Mouse (Mus musculus): ENCODE measurements at regions not wholly inside any gene's neighbourhood (a gene's known extent, or its start where the extent isn't known, plus 50 kb on each side); places are given as distances from the start of the nearest gene placed in this dataset.

- Histone ChIP-seq H3K9ac (no peak overlapping the region), H3K27ac (peak overlapping the region; percentile 20)
- no peak for ATAC-seq (replicated peaks; ENCODE audit: insufficient number of reproducible peaks, insufficient read depth, low FRiP score, low read depth)
These were observed 338.4 kb downstream of the Rnd3 start for GRCm38 (mm10) chr2:50810336-50811066.

GRCm38 (mm10) chr2:50809823-50810222, 339.1 kb downstream of the Rnd3 start:
- ATAC-seq (replicated peaks; ENCODE audit: insufficient number of reproducible peaks, insufficient read depth, low FRiP score, low read depth): no peak
- Histone ChIP-seq H3K4me1 (replicated peaks) (peaks cover 8% of the 10 kb centered on the region; the same call in 1 of the 2 replicates), H3K9me3 (replicated peaks) (no peaks in the 10 kb centered on the region), H3K27me3 (no peaks in the 10 kb centered on the region), H3K27ac (no peak overlapping the region), H3K9ac (no peak overlapping the region), H3K4me3 (no peak overlapping the region), H3K36me3 (no peaks in the 10 kb centered on the region), H3K4me2 (no peak overlapping the region)
- 60% methylated on average over 3 of the region's 3 CpGs for WGBS

More at GRCm38 (mm10) chr2:50810336-50811066, 338.4 kb downstream of the Rnd3 start:
- 16% methylated on average over 5 of the region's 5 CpGs for WGBS
- Histone ChIP-seq H3K4me3 (no peak overlapping the region), H3K4me2 (peak overlapping the region; percentile 26), H3K9me3 (replicated peaks) (no peaks in the 10 kb centered on the region), H3K27me3 (no peaks in the 10 kb centered on the region), H3K4me1 (replicated peaks) (peaks cover 8% of the 10 kb centered on the region; the same call in 1 of the 2 replicates), H3K36me3 (no peaks in the 10 kb centered on the region)

- no peaks in the 10 kb centered on the region for H3K27me3 ChIP-seq
- WGBS: 79% methylated on average over 6 of the region's 6 CpGs
- H3K4me1 ChIP-seq (replicated peaks): peaks cover 6% of the 10 kb centered on the region; the same call in 1 of the 2 replicates
- ATAC-seq (replicated peaks; ENCODE audit: insufficient number of reproducible peaks, insufficient read depth, low FRiP score, low read depth): no peak
- H3K4me2 ChIP-seq: no peak overlapping the region
- no peaks in the 10 kb centered on the region for H3K36me3 ChIP-seq
- H3K9me3 ChIP-seq (replicated peaks): no peaks in the 10 kb centered on the region
- H3K27ac ChIP-seq: no peak overlapping the region
- H3K9ac ChIP-seq: no peak overlapping the region
- H3K4me3 ChIP-seq: no peak overlapping the region
These were observed 341.6 kb downstream of the Rnd3 start for GRCm38 (mm10) chr2:50807162-50807960.

- H3K4me2 ChIP-seq: no peak overlapping the region
- no peaks in the 10 kb centered on the region for H3K36me3 ChIP-seq
- H3K9ac ChIP-seq: no peak overlapping the region
- H3K4me3 ChIP-seq: no peak overlapping the region
- H3K27me3 ChIP-seq: no peaks in the 10 kb centered on the region
- H3K4me1 ChIP-seq (replicated peaks): peaks cover 4% of the 10 kb centered on the region; the same call in 1 of the 2 replicates
- no peaks in the 10 kb centered on the region for H3K9me3 ChIP-seq (replicated peaks)
- WGBS: 71% methylated on average over 3 of the region's 3 CpGs
- no peak overlapping the region for H3K27ac ChIP-seq
- ATAC-seq (replicated peaks; ENCODE audit: insufficient number of reproducible peaks, insufficient read depth, low FRiP score, low read depth): no peak
These were observed 343.3 kb downstream of the Rnd3 start for GRCm38 (mm10) chr2:50805645-50806044.

GRCm38 (mm10) chr2:50796087-50796486, 352.8 kb downstream of the Rnd3 start:
- WGBS: 79% methylated on average over 3 of the region's 3 CpGs
- ATAC-seq (replicated peaks; ENCODE audit: insufficient number of reproducible peaks, insufficient read depth, low FRiP score, low read depth): no peak
- H3K9ac ChIP-seq: no peak overlapping the region
- no peaks in the 10 kb centered on the region for H3K9me3 ChIP-seq (replicated peaks)
- H3K4me1 ChIP-seq (replicated peaks): no peaks in the 10 kb centered on the region
- H3K36me3 ChIP-seq: no peaks in the 10 kb centered on the region
- no peak overlapping the region for H3K4me2 ChIP-seq
- no peak overlapping the region for H3K27ac ChIP-seq
- H3K4me3 ChIP-seq: no peak overlapping the region
- H3K27me3 ChIP-seq: no peaks in the 10 kb centered on the region

GRCm38 (mm10) chr2:50793616-50794015, 355.3 kb downstream of the Rnd3 start:
- H3K27ac ChIP-seq: no peak overlapping the region
- H3K27me3 ChIP-seq: no peaks in the 10 kb centered on the region
- no peaks in the 10 kb centered on the region for H3K4me1 ChIP-seq (replicated peaks)
- WGBS: 69% methylated on average over 2 of the region's 2 CpGs
- H3K4me3 ChIP-seq: no peak overlapping the region
- H3K9ac ChIP-seq: no peak overlapping the region
- H3K9me3 ChIP-seq (replicated peaks): no peaks in the 10 kb centered on the region
- no peaks in the 10 kb centered on the region for H3K36me3 ChIP-seq
- no peak overlapping the region for H3K4me2 ChIP-seq
- no peak for ATAC-seq (replicated peaks; ENCODE audit: insufficient number of reproducible peaks, insufficient read depth, low FRiP score, low read depth)

GRCm38 (mm10) chr2:50793067-50793466, 355.8 kb downstream of the Rnd3 start:
- no peak overlapping the region for H3K9ac ChIP-seq
- no peaks in the 10 kb centered on the region for H3K9me3 ChIP-seq (replicated peaks)
- no peaks in the 10 kb centered on the region for H3K4me1 ChIP-seq (replicated peaks)
- no peaks in the 10 kb centered on the region for H3K36me3 ChIP-seq
- no peak overlapping the region for H3K4me3 ChIP-seq
- no peaks in the 10 kb centered on the region for H3K27me3 ChIP-seq
- ATAC-seq (replicated peaks; ENCODE audit: insufficient number of reproducible peaks, insufficient read depth, low FRiP score, low read depth): no peak
- no peak overlapping the region for H3K4me2 ChIP-seq
- no peak overlapping the region for H3K27ac ChIP-seq
- WGBS: 86% methylated on average over 1 of the region's 1 CpGs

GRCm38 (mm10) chr2:50789051-50789651, 359.8 kb downstream of the Rnd3 start:
- Histone ChIP-seq H3K4me1 (replicated peaks) (no peaks in the 10 kb centered on the region), H3K9ac (no peak overlapping the region), H3K9me3 (replicated peaks) (no peaks in the 10 kb centered on the region), H3K36me3 (no peaks in the 10 kb centered on the region), H3K27me3 (no peaks in the 10 kb centered on the region), H3K4me3 (no peak overlapping the region), H3K4me2 (no peak overlapping the region), H3K27ac (no peak overlapping the region)
- 61% methylated on average over 4 of the region's 4 CpGs for WGBS
- ATAC-seq (replicated peaks; ENCODE audit: insufficient number of reproducible peaks, insufficient read depth, low FRiP score, low read depth): no peak

GRCm38 (mm10) chr2:50772101-50772500, 376.8 kb downstream of the Rnd3 start:
- no peaks in the 10 kb centered on the region for H3K9me3 ChIP-seq (replicated peaks)
- no peak for ATAC-seq (replicated peaks; ENCODE audit: insufficient number of reproducible peaks, insufficient read depth, low FRiP score, low read depth)
- H3K4me3 ChIP-seq: no peak overlapping the region
- no peak overlapping the region for H3K27ac ChIP-seq
- no peak overlapping the region for H3K9ac ChIP-seq
- no peaks in the 10 kb centered on the region for H3K36me3 ChIP-seq
- H3K4me2 ChIP-seq: no peak overlapping the region
- no peaks in the 10 kb centered on the region for H3K27me3 ChIP-seq
- 55% methylated on average over 8 of the region's 8 CpGs for WGBS
- H3K4me1 ChIP-seq (replicated peaks): no peaks in the 10 kb centered on the region

- ATAC-seq (replicated peaks; ENCODE audit: insufficient number of reproducible peaks, insufficient read depth, low FRiP score, low read depth): no peak
- Histone ChIP-seq H3K4me1 (replicated peaks) (no peaks in the 10 kb centered on the region), H3K36me3 (no peaks in the 10 kb centered on the region), H3K27me3 (peaks cover 7% of the 10 kb centered on the region; the same call in 1 of the 2 replicates), H3K27ac (no peak overlapping the region), H3K4me3 (no peak overlapping the region), H3K4me2 (no peak overlapping the region), H3K9me3 (replicated peaks) (no peaks in the 10 kb centered on the region), H3K9ac (no peak overlapping the region)
- WGBS: 70% methylated on average over 2 of the region's 2 CpGs
These were observed 389.9 kb downstream of the Rnd3 start for GRCm38 (mm10) chr2:50759016-50759415.

- H3K27me3 ChIP-seq: peaks cover 7% of the 10 kb centered on the region; the same call in 1 of the 2 replicates
- 84% methylated on average over 21 of the region's 21 CpGs for WGBS
- H3K4me3 ChIP-seq: no peak overlapping the region
- no peaks in the 10 kb centered on the region for H3K4me1 ChIP-seq (replicated peaks)
- no peak for ATAC-seq (replicated peaks; ENCODE audit: insufficient number of reproducible peaks, insufficient read depth, low FRiP score, low read depth)
- no peaks in the 10 kb centered on the region for H3K9me3 ChIP-seq (replicated peaks)
- H3K27ac ChIP-seq: no peak overlapping the region
- H3K9ac ChIP-seq: no peak overlapping the region
- H3K36me3 ChIP-seq: no peaks in the 10 kb centered on the region
- H3K4me2 ChIP-seq: no peak overlapping the region
These were observed 390.9 kb downstream of the Rnd3 start for GRCm38 (mm10) chr2:50757837-50758541.

Data from heart, embryonic 15.5 days (tissue).